Mouse (Mus musculus) stomach, postnatal 0 days (tissue): ENCODE measurements around the gene Magi1. TPM values are rescaled to one million over a fixed set of nuclear protein-coding genes. Genes with fewer than 3 reads are reported as not detected.

Experiments used
- ATAC-seq: fragments of 200-750 bp; cut with Nextera tagmentation; 2 replicates; pipeline ENCODE4 v1.8.0; 2017; ENCODE audit not compliant: low FRiP score, low TSS enrichment
- DNase-seq: peaks from one replicate; pipeline ENCODE4 v3.0.0-alpha.2; 2016; ENCODE audit warnings: low spot score
- H3K27ac ChIP-seq: fragments of 300-500 bp; sonication (generic); replicated peaks from 2 replicates; pipeline ENCODE4 v1.5.1; 2014; ENCODE audit warnings: mild to moderate bottlenecking, control low read depth
- H3K27me3 ChIP-seq: fragments of 300-500 bp; sonication (generic); 2 replicates; pipeline ENCODE4 v1.6.1; 2014; ENCODE audit warnings: low read length; ENCODE audit not compliant: control insufficient read depth, insufficient read depth
- H3K36me3 ChIP-seq: fragments of 300-500 bp; sonication (generic); 2 replicates; pipeline ENCODE4 v1.6.1; 2014; ENCODE audit warnings: low read length, mixed read lengths; ENCODE audit not compliant: control insufficient read depth, insufficient read depth
- H3K4me1 ChIP-seq: fragments of 300-500 bp; sonication (generic); replicated peaks from 2 replicates; pipeline ENCODE4 v1.6.1; 2014; ENCODE audit warnings: antibody characterized with exemption; ENCODE audit not compliant: control insufficient read depth, insufficient read depth
- H3K4me2 ChIP-seq: fragments of 300-500 bp; sonication (generic); replicated peaks from 2 replicates; pipeline ENCODE4 v1.6.1; 2014; ENCODE audit warnings: low read depth, mild to moderate bottlenecking, control low read depth, moderate library complexity
- H3K4me3 ChIP-seq: fragments of 300-500 bp; sonication (generic); 2 replicates; pipeline ENCODE4 v1.5.1; 2014; ENCODE audit warnings: low read depth, low read length, control low read depth
- H3K9ac ChIP-seq: fragments of 300-500 bp; sonication (generic); 2 replicates; pipeline ENCODE4 v1.6.1; 2014; ENCODE audit warnings: mild to moderate bottlenecking, low read length, control low read depth, mixed read lengths
- H3K9me3 ChIP-seq: fragments of 300-500 bp; sonication (generic); 2 replicates; pipeline ENCODE4 v1.6.1; 2016; ENCODE audit warnings: low read length; ENCODE audit not compliant: control insufficient read depth
- CTCF ChIP-seq: IDR thresholded peaks from 2 replicates; pipeline ENCODE4 v1.5.1; 2016; ENCODE audit warnings: antibody characterized with exemption, low read depth, mild to moderate bottlenecking, moderate library complexity
- EP300 ChIP-seq: optimal IDR thresholded peaks from 2 replicates; pipeline ENCODE3; 2016; ENCODE audit warnings: antibody characterized with exemption
- WGBS: fragments of 180-500 bp; shearing (Covaris S2); extraction: QIAGEN DNeasy Blood & Tissue Kit; methylation state at CpG from one replicate; pipeline ENCODE4 v1.1.7; 2014; 5-methylcytosine and 5-hydroxymethylcytosine counted together
- polyA plus RNA-seq: library from polyadenylated mRNA; unstranded; fragments of >200 nt; fragmentation: Nextera tagmentation; extraction: Ambion mirVana; gene quantifications from 2 replicates; pipeline ENCODE4 v1.2.1, GENCODE M21; 2015

The Magi1 gene
- polyA plus RNA-seq, 1 experiment from 2014 or later = 4.4 TPM

DNA sequence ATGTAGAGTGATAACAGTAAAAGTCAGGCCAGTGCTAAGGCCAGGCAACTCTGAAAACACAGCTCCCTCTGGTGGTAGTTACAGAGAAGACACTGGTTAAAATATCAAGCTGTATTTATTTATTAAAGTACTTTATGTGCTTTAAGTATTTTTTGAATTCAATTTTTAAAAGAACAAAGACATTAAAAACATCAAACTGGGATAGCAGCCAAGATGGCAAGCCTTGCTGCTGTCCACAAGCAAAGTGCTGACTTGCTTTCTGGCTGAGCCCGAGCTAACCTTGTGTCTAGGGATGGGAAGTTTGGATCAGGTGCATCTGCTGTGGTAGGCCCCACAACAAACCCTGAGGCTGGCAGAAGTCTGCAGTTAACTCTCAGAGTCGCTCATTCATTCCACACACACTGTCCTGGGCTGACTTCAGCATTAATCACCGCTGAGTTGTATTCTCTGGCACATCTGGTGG lies 143.7 kb downstream of the Magi1 start:
- Histone ChIP-seq H3K36me3 (no peaks in the 10 kb centered on the region), H3K9ac (no peak overlapping the region), H3K9me3 (no peaks in the 10 kb centered on the region), H3K27ac (no peak overlapping the region), H3K4me3 (no peak overlapping the region), H3K27me3 (no peaks in the 10 kb centered on the region), H3K4me2 (no peak overlapping the region), H3K4me1 (no peaks in the 10 kb centered on the region)
- no peak for DNase-seq
- 68% methylated on average over 3 of the region's 3 CpGs for WGBS
- no peak for TF ChIP-seq EP300
- TF ChIP-seq CTCF = peak; percentile 77
- ATAC-seq = no peak

DNA sequence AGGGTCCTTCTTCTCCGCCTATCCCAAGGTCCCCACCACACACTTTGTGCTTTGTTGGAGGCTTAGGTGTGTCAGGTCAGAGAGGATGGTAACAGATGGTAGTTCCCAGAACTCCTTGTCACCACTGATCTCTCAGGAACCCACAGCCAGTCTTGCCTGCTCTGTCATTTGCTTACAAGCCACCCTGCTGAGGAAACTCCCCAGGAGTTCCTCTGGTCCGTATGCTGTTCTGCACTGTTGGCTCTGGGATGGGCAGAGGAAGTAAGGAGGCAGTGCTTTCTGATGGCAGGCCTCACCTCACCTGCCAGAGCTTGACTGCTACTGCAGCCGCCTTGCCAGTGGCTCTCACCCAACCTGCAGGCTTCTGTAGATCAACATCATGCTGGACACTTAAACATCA lies 147.0 kb downstream of the Magi1 start:
- ATAC-seq (no peak), DNase-seq (no peak)
- no peak overlapping the region for H3K4me2 ChIP-seq
- TF ChIP-seq EP300 (no peak), CTCF (no peak)
- H3K27ac ChIP-seq = no peak overlapping the region; the same call in 1 of the 2 replicates
- no peak overlapping the region for H3K4me3 ChIP-seq
- 70% methylated on average over 3 of the region's 3 CpGs for WGBS
- no peak overlapping the region for H3K9ac ChIP-seq
- H3K4me1 ChIP-seq = no peaks in the 10 kb centered on the region
- H3K9me3 ChIP-seq = no peaks in the 10 kb centered on the region
- H3K36me3 ChIP-seq = no peaks in the 10 kb centered on the region
- no peaks in the 10 kb centered on the region for H3K27me3 ChIP-seq

DNA sequence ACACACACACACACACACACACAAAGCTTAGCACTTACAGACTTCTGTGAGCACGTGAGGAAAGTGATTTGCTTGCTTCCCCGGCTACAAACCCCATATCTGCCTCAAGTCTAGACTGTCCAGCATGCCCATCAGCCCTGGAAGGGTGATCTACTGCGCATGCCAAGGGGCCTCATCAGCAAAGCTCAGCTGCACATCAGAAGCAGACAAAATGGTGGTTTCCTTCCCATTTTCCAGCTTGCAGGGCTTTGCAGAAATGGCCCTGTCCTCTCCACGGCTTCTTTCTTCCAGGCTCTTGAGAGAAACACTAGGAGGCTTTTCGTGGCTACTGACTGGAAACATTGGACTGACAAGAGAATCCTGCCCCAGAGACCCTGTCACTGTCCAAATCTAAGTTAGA lies 149.6 kb downstream of the Magi1 start:
- no peaks in the 10 kb centered on the region for H3K27me3 ChIP-seq
- ATAC-seq (no peak), DNase-seq (no peak)
- no peak overlapping the region for H3K4me3 ChIP-seq
- 82% methylated on average over 5 of the region's 5 CpGs for WGBS
- H3K9me3 ChIP-seq = no peaks in the 10 kb centered on the region
- no peak overlapping the region for H3K9ac ChIP-seq
- H3K4me2 ChIP-seq = no peak overlapping the region
- no peak overlapping the region for H3K27ac ChIP-seq
- H3K36me3 ChIP-seq = no peaks in the 10 kb centered on the region
- H3K4me1 ChIP-seq = no peaks in the 10 kb centered on the region
- no peak for TF ChIP-seq CTCF
- no peak for TF ChIP-seq EP300

DNA sequence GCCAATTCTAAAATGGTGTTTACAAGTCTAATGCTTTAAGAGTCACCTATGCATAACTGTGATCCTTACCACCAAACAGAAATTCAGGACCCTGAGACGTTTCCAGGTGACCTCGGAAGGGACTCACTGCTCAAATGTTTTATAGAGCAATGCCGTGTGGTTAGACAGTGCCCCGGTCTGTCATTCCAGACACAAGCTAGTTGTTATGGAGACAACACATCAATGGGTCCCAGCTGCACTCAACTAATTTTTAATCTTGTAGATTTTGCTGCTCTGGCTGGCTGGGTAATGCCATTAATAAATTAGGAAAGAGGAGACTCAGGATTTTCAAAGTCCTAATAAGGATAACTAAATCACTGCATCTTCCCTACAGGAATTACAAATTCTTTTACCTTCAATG lies 151.7 kb downstream of the Magi1 start:
- no peak for ATAC-seq
- Histone ChIP-seq H3K36me3 (no peaks in the 10 kb centered on the region), H3K4me1 (no peaks in the 10 kb centered on the region; the same call in 1 of the 2 replicates), H3K27ac (no peak overlapping the region), H3K27me3 (no peaks in the 10 kb centered on the region), H3K4me3 (no peak overlapping the region), H3K4me2 (no peak overlapping the region), H3K9ac (no peak overlapping the region), H3K9me3 (no peaks in the 10 kb centered on the region)
- DNase-seq = no peak
- no peak for TF ChIP-seq CTCF
- no peak for TF ChIP-seq EP300
- WGBS = 59% methylated on average over 4 of the region's 4 CpGs

DNA sequence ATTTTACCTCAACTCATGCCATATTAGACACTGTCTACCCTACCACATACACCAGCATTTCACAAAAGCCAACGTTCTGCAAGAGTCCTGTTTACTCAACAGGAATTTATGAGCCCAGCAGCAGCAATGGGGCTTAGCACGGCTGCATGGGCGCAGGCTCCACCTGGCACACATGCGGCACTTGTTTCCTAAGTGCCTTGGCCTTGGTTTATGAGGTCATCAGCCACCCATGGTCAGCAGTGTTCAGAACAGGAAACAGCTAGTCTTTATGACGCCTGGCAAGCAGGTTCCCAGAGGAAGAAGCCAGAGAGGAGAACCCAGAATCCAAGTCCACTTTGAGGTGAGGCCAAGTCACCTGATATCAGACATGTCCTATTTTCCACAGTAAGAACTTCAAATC lies 153.3 kb downstream of the Magi1 start:
- no peak for TF ChIP-seq CTCF
- TF ChIP-seq EP300 = no peak
- Histone ChIP-seq H3K4me1 (peaks cover 2% of the 10 kb centered on the region; the same call in 1 of the 2 replicates), H3K27me3 (no peaks in the 10 kb centered on the region), H3K27ac (no peak overlapping the region), H3K36me3 (no peaks in the 10 kb centered on the region), H3K4me2 (no peak overlapping the region), H3K9me3 (no peaks in the 10 kb centered on the region), H3K4me3 (no peak overlapping the region), H3K9ac (no peak overlapping the region)
- ATAC-seq (0 out of 2 replicates have a peak, but pooled peaks have one; percentile 43), DNase-seq (no peak)
- 55% methylated on average over 5 of the region's 5 CpGs for WGBS

DNA sequence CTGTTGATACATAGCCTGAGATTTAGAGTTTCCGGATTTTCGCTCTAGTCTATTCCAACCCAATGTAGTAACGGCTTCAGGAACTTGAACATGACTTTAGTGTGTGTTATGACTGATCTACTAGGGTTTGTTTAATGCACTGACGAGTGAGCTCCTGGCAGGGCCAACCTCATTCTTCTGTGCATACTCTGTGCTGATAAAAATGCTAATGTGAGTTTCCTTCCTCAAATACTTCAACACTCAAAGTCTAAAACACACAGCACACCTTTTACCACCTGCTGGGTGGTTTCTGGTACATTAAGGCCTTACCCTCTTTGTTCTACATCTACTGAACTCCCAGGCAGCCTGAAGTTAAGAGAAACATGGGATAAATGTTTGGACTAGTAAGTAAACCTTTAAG lies 157.0 kb downstream of the Magi1 start:
- peak; percentile 43 for DNase-seq
- H3K27ac ChIP-seq = peak overlapping the region; percentile 40; the same call in 1 of the 2 replicates
- no peak for TF ChIP-seq CTCF
- TF ChIP-seq EP300 = no peak
- H3K4me1 ChIP-seq = peaks cover 6% of the 10 kb centered on the region; the same call in 1 of the 2 replicates
- no peaks in the 10 kb centered on the region for H3K36me3 ChIP-seq
- no peak overlapping the region for H3K4me3 ChIP-seq
- no peak overlapping the region for H3K9ac ChIP-seq
- H3K4me2 ChIP-seq = no peak overlapping the region
- no peaks in the 10 kb centered on the region for H3K9me3 ChIP-seq
- ATAC-seq = peak; percentile 70; the same call in 1 of the 2 replicates
- WGBS = 43% methylated on average over 4 of the region's 4 CpGs
- H3K27me3 ChIP-seq = no peaks in the 10 kb centered on the region
